Mouse (Mus musculus) limb, embryonic 12.5 days (tissue): ENCODE data around the gene Psmd3. TPM values are rescaled to one million over a fixed set of nuclear protein-coding genes. Genes with fewer than 3 reads are reported as not detected.
"Not testable (repeated sequence)": the region's sequence is repeated elsewhere in the genome, so short reads cannot be mapped to it uniquely, and the experiment has no call there.

Experiments
- ATAC-seq: fragments of 200-750 bp; cut with Nextera tagmentation; 2 replicates; pipeline ENCODE4 v1.8.0; 2017; ENCODE audit warnings: low read depth, moderate TSS enrichment; ENCODE audit not compliant: insufficient number of reproducible peaks, insufficient read depth, low FRiP score, low TSS enrichment
- H3K27ac ChIP-seq: fragments of 300-500 bp; sonication (generic); 2 replicates; pipeline ENCODE4 v1.5.1; 2016; ENCODE audit warnings: mild to moderate bottlenecking, moderate library complexity
- H3K27me3 ChIP-seq: fragments of 300-500 bp; sonication (generic); 2 replicates; pipeline ENCODE4 v1.6.1; 2016; ENCODE audit warnings: mild to moderate bottlenecking, moderate library complexity
- H3K36me3 ChIP-seq: fragments of 300-500 bp; sonication (generic); 2 replicates; pipeline ENCODE4 v1.6.1; 2016; ENCODE audit warnings: mild to moderate bottlenecking, moderate library complexity
- H3K4me1 ChIP-seq: fragments of 300-500 bp; sonication (generic); replicated peaks from 2 replicates; pipeline ENCODE4 v1.6.1; 2016
- H3K4me2 ChIP-seq: fragments of 300-500 bp; sonication (generic); 2 replicates; pipeline ENCODE4 v1.6.1; 2016; ENCODE audit warnings: mild to moderate bottlenecking, moderate library complexity
- H3K4me3 ChIP-seq: fragments of 300-500 bp; sonication (generic); replicated peaks from 2 replicates; pipeline ENCODE4 v1.5.1; 2016; ENCODE audit warnings: mild to moderate bottlenecking
- H3K9ac ChIP-seq: fragments of 300-500 bp; sonication (generic); replicated peaks from 2 replicates; pipeline ENCODE4 v1.6.1; 2016; ENCODE audit warnings: mild to moderate bottlenecking, moderate library complexity
- H3K9me3 ChIP-seq: fragments of 300-500 bp; sonication (generic); 2 replicates; pipeline ENCODE4 v1.6.1; 2016; ENCODE audit warnings: mild to moderate bottlenecking, moderate library complexity
- WGBS: fragments of 180-500 bp; shearing (Covaris S2); methylation state at CpG from one replicate; pipeline ENCODE4 v1.1.7; 2016; 5-methylcytosine and 5-hydroxymethylcytosine counted together
- polyA plus RNA-seq: library from polyadenylated mRNA; unstranded; fragments of >200 nt; fragmentation: Nextera tagmentation; extraction: Ambion mirVana; gene quantifications from 2 replicates; pipeline ENCODE4 v1.2.1, GENCODE M21; 2016

Gene Psmd3
- polyA plus RNA-seq, 1 experiment from 2014 or later = 258 TPM

DNA sequence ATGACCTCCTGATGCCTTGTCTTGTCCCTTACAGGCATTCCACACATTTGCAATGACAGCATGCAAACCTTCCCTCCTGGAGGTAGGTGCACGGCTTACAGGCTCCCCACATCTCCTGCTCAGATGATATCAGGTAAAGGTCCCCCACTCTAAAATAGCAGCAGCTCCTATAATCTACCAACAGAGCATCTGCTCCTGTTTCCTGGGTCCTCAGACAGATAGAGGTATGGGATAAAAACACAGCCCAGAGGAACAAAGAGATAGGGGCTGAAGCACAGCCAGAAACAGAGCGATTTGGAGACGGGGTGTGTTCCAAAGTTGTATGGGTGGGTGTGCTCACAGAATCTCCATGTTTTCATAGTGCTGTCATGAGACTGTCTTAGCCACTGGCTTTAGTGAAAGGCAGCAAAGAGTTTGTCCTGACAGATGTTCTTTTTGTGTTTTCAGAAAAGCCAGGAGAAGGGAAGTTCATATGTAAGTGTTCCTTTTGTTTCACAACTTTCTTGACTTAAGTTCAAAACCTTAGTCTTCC lies 11.0 kb upstream of the Psmd3 start:
- no peak overlapping the region for H3K4me2 ChIP-seq
- no peaks in the 10 kb centered on the region for H3K36me3 ChIP-seq
- 73% methylated on average over 3 of the region's 3 CpGs for whole genome bisulfite sequencing
- no peak overlapping the region for H3K4me3 ChIP-seq
- peaks cover 37% of the 10 kb centered on the region for H3K27me3 ChIP-seq
- no peaks in the 10 kb centered on the region for H3K9me3 ChIP-seq
- no peak overlapping the region for H3K9ac ChIP-seq
- no peak for ATAC-seq
- no peaks in the 10 kb centered on the region for H3K4me1 ChIP-seq
- no peak overlapping the region for H3K27ac ChIP-seq

DNA sequence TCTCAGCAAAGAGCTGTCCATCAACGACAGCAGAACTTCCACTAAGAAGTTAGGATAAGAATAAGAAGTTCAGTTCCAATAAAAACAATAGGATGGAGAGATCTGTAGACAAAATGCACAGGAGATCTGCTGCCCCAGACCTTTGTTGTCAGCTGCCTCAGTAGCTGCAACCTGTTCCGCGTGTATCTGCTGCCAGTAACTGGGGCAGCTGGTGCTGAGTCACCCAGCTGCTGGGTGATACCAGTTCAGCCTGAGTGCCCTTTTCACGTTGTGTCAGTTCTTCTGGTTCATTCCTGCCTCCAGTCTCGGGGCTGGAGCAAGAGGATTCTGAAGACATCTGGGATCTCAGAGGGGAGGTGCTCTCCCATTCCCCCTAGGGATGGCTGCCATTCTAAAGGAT lies 10.5 kb upstream of the Psmd3 start:
- Histone ChIP-seq H3K4me3 (no peak overlapping the region), H3K27me3 (peaks cover 32% of the 10 kb centered on the region), H3K36me3 (no peaks in the 10 kb centered on the region), H3K4me1 (no peaks in the 10 kb centered on the region), H3K27ac (no peak overlapping the region), H3K9me3 (no peaks in the 10 kb centered on the region), H3K4me2 (no peak overlapping the region), H3K9ac (no peak overlapping the region)
- 60% methylated on average over 5 of the region's 5 CpGs for WGBS
- no peak for ATAC-seq

DNA sequence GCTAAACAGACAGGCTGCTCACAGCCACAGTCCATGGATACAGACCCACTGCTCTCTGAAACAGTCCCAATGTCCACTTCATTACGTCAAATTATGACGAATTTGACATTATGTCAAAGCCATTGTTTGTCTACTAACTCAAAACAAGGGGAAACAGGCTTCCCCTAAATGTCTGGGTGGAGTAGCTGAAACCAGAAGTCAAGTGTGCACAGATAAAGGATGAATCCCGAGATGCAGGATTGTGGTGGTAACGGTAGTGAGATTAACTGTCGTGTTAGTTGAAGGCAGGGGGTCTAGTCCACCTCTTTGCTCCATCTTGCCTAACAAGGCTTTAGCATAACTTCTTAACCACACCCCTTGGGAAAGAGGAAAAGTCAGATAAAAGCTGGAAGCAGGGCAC lies 9.9 kb upstream of the Psmd3 start:
- peaks cover 26% of the 10 kb centered on the region for H3K27me3 ChIP-seq
- no peak overlapping the region for H3K9ac ChIP-seq
- 84% methylated on average over 5 of the region's 5 CpGs for WGBS
- no peak overlapping the region for H3K4me2 ChIP-seq
- H3K4me3 ChIP-seq = no peak overlapping the region
- no peaks in the 10 kb centered on the region for H3K4me1 ChIP-seq
- H3K27ac ChIP-seq = no peak overlapping the region
- no peaks in the 10 kb centered on the region for H3K9me3 ChIP-seq
- no peaks in the 10 kb centered on the region for H3K36me3 ChIP-seq
- no peak for ATAC-seq

DNA sequence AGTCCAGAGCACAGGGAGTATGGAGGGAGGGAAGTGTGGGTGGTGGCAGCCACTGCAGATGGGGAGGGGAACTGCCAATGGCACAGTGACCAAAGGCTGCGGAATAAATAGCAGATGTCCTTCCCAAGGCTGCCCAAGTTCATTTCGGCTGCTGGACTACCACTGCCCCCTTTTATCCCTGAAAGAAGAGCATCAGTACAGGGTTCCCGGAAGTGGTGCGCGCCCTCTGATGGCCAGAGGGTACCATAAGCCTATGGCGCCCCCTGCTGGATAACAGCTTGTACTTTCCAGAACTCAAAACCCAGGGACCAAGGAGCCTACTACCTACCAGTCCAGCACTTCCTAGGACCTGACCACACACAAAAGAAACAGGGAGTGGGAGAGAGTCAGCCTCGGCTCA lies 9.2 kb upstream of the Psmd3 start:
- 5% methylated on average over 7 of the region's 7 CpGs for WGBS
- 0 out of 2 replicates have a peak, but pooled peaks have one; percentile 31 for ATAC-seq
- H3K4me1 ChIP-seq, H3K9ac ChIP-seq, H3K4me2 ChIP-seq, H3K36me3 ChIP-seq, H3K27ac ChIP-seq, H3K9me3 ChIP-seq, H3K4me3 ChIP-seq: not testable (repeated sequence)
- peaks cover 20% of the 10 kb centered on the region for H3K27me3 ChIP-seq

DNA sequence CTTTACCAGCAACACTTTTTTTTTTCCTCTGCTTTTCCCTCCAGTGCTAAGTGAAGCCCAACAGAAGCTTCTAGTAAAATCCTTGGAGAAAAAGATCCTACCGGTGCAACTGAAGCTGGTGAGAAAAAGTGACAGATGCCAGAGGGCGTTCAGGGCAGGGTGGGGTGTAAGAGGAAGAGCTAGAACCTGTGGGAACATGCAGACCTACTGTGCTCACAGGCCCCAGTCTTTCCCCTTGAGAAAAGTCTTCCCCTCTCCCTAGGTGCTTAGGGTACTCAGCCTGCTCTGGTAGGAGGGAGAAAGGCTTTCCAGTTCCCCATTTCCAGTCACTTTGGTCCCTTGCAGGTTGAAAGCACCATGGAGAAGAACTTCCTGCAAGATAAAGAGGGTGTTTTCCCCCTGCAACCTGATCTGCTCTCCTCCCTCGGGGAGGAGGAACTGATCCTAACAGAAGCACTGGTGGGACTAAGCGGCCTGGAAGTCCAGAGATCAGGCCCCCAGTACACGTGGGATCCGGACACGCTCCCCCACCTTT lies 6.5 kb upstream of the Psmd3 start:
- Histone ChIP-seq H3K9me3 (no peaks in the 10 kb centered on the region), H3K9ac (no peak overlapping the region), H3K36me3 (no peaks in the 10 kb centered on the region), H3K4me1 (no peaks in the 10 kb centered on the region), H3K27me3 (0 out of 2 replicates have a peak, but pooled peaks cover 3% of the 10 kb centered on the region), H3K4me2 (no peak overlapping the region), H3K4me3 (no peak overlapping the region), H3K27ac (no peak overlapping the region)
- 38% methylated on average over 7 of the region's 7 CpGs for WGBS
- no peak for ATAC-seq

DNA sequence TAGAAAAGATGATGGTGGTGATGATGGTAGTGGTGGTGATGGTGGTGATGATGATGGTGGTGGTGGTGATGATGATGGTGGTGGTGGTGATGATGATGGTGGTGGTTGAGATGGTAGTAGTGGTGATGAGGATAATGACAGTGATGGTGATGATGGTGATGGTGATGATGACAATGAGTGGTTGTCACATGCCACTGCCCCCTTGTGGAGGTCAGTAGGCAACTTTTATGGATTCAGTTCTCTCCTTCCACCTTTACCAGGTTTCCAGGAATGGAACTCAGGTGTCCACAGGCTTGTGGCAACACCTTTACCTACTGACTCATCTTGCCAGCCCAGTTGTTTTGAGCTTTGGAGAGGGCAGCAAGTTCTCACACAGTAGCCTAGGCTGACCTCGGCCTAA lies 2.3 kb upstream of the Psmd3 start:
- ATAC-seq = no peak
- Histone ChIP-seq H3K4me3 (no peak overlapping the region), H3K9ac (no peak overlapping the region), H3K27me3 (no peaks in the 10 kb centered on the region), H3K36me3 (peaks cover 3% of the 10 kb centered on the region), H3K9me3 (no peaks in the 10 kb centered on the region), H3K4me1 (peaks cover 7% of the 10 kb centered on the region), H3K4me2 (no peak overlapping the region), H3K27ac (no peak overlapping the region)
- WGBS = 97% methylated on average over 1 of the region's 1 CpGs

DNA sequence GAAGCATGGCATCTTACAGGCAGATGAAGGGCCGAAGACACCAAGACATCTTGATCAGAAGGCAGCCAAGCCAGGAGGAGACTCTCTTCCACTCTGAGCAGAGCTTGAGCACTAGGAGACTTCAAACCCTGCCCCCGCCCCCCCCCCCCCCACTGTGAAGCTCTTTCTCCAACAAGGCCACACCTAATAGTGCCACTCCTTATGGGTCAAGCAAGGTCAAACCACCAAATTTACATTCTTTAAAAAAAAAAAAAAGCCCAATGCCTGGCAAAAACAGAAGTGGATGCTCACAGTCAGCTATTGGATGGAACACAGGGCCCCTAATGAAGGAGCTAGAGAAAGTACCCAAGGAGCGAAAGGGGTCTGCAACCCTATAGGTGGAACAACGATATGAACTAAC lies 1.8 kb upstream of the Psmd3 start:
- not testable (repeated sequence) for H3K9me3 ChIP-seq, ATAC-seq, H3K4me2 ChIP-seq, H3K9ac ChIP-seq, H3K4me3 ChIP-seq, H3K27ac ChIP-seq, H3K4me1 ChIP-seq, H3K27me3 ChIP-seq, H3K36me3 ChIP-seq
- 89% methylated on average over 4 of the region's 4 CpGs for WGBS

DNA sequence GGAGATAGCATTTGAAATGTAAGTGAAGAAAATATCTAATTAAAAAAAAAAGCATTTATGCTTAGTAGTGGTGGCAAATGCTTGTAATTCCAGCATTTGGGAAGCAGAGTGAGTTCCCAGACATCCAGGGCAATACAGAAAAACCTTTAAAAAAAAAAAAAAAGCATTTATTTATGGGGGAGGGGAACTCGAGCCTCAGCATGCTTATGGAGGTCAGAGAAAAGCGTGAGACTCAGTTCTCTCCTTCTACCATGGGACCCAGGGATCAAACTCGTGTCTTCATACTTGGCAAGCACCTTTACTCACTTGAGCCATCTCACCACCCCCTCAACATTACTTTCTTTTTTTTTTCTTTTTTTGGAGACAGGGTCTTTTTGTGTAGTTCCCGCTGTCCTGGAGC lies 1.2 kb upstream of the Psmd3 start:
- no peak for ATAC-seq
- no peaks in the 10 kb centered on the region for H3K9me3 ChIP-seq
- peaks cover 7% of the 10 kb centered on the region for H3K4me1 ChIP-seq

DNA sequence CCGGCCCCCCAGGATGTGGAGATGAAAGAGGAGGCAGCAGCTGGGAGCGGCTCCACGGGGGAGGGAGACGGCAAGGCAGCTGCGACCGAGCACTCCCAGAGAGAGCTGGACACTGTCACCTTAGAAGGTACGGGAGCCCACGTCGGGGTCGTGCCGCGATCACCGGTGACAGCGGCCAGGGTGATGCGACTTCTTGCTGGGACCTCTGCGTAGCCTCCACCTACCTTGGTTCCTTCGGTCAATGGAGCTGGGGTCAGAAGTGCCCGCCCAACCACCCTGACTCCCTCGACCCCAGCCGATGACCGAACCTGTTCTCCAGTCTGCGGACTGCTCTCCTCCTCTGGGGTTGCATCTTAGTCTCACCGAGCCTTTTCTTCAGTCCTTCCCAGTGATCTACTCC lies 457 bp downstream of the Psmd3 start:
- H3K27me3 ChIP-seq = no peaks in the 10 kb centered on the region
- ATAC-seq = peak; percentile 40; the same call in 1 of the 2 replicates
- H3K36me3 ChIP-seq = peaks cover 30% of the 10 kb centered on the region
- no peaks in the 10 kb centered on the region for H3K9me3 ChIP-seq
- peaks cover 7% of the 10 kb centered on the region for H3K4me1 ChIP-seq
- peak overlapping the region; percentile 97 for H3K9ac ChIP-seq
- H3K27ac ChIP-seq = peak overlapping the region; percentile 59
- peak overlapping the region; percentile 99 for H3K4me3 ChIP-seq
- WGBS = under 1% methylated on average over 20 of the region's 23 CpGs
- peak overlapping the region; percentile 91 for H3K4me2 ChIP-seq

More for the DNA sequence above, 1.2 kb upstream of the Psmd3 start:
- no peak overlapping the region for H3K4me2 ChIP-seq
- no peaks in the 10 kb centered on the region for H3K27me3 ChIP-seq
- no peak overlapping the region for H3K9ac ChIP-seq
- H3K36me3 ChIP-seq = peaks cover 14% of the 10 kb centered on the region
- no peak overlapping the region for H3K27ac ChIP-seq
- H3K4me3 ChIP-seq = no peak overlapping the region
- WGBS = 84% methylated on average over 4 of the region's 4 CpGs

DNA sequence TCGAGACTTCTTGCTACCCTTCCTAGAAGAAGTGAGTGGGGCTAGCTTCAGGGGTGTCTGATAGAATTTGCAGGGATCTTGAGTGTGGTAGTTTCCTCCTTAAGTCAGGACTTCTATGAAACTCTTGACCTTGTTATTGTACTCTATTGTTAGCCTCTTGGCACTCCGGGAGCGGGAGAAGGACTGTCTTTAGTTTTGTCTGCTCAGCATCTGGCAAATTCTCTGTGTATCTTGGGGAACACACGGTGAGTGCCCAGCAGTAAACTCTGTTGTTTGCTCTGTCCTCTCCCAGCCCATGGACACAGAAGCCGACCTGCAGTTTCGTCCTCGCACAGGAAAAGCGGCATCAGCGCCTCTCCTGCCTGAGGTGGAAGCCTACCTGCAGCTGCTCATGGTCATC lies 3.3 kb downstream of the Psmd3 start:
- Histone ChIP-seq H3K9ac (no peak overlapping the region), H3K4me2 (no peak overlapping the region), H3K4me3 (no peak overlapping the region), H3K9me3 (no peaks in the 10 kb centered on the region), H3K27ac (no peak overlapping the region), H3K4me1 (peaks cover 7% of the 10 kb centered on the region), H3K36me3 (peaks cover 54% of the 10 kb centered on the region), H3K27me3 (no peaks in the 10 kb centered on the region)
- no peak for ATAC-seq
- WGBS = 92% methylated on average over 9 of the region's 9 CpGs

DNA sequence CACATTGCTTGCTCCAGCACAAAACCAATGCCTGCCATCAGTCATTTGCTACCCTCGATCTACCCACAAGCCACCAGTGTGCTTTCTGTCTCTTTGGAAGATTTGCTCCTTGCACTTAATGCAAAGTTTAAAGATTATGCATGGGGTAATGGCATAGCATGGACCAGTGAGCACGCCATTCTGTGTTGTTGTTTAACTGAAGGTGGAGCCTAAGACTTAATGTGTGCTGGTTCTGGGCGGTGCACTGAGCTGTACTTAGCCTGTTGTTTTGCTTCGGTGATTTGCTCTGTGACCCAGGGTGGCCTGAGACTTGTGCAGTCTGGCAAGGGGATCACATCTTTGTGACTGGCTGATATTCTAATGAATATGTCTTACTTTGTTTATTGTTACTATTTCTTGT lies 4.6 kb downstream of the Psmd3 start:
- no peak overlapping the region for H3K4me3 ChIP-seq
- no peak overlapping the region for H3K27ac ChIP-seq
- H3K9me3 ChIP-seq = no peaks in the 10 kb centered on the region
- peaks cover 7% of the 10 kb centered on the region for H3K4me1 ChIP-seq
- H3K4me2 ChIP-seq = no peak overlapping the region
- 93% methylated on average over 4 of the region's 4 CpGs for WGBS
- no peak for ATAC-seq
- no peak overlapping the region for H3K9ac ChIP-seq
- no peaks in the 10 kb centered on the region for H3K27me3 ChIP-seq
- H3K36me3 ChIP-seq = peaks cover 68% of the 10 kb centered on the region

DNA sequence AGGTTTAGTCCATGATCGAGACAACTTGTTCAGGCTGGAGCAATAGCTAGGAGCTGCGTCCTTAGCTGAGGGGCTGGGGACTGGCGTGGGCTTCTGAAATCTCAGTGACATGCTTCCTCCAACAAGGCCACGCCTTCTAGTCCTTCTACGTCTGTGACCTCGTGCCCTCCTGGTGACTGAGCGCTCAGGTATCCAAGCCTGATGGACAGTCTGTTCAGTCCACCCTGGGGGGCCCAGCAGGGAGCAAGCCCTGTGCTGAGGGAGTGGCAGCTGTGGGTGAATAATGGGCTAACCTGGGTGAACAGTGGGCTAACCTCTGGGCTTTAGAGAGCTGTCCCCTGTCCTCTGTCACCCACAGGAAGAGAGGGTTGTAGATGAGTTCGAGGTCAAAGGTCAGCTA lies 5.7 kb downstream of the Psmd3 start:
- Histone ChIP-seq H3K4me1 (peaks cover 7% of the 10 kb centered on the region), H3K9ac (no peak overlapping the region), H3K9me3 (no peaks in the 10 kb centered on the region), H3K4me2 (no peak overlapping the region), H3K4me3 (no peak overlapping the region), H3K27ac (no peak overlapping the region), H3K36me3 (peaks cover 78% of the 10 kb centered on the region), H3K27me3 (no peaks in the 10 kb centered on the region)
- ATAC-seq = no peak
- 94% methylated on average over 8 of the region's 8 CpGs for WGBS
